Mouse (Mus musculus) spleen, adult 2 months (tissue): ENCODE measurements around the gene Slc16a10. TPM values are rescaled to one million over a fixed set of nuclear protein-coding genes. Genes with fewer than 3 reads are reported as not detected.
A peak's percentile ranks its signal among the peaks of the same experiment; 100 is the strongest.

Experiments
- DNase-seq, 2 experiments: peaks; one replicate each; pipeline versions ENCODE4 v3.0.0 to v3.0.0-alpha.2; 2012 to 2021; ENCODE audit warnings: low spot score in 2 of 2, low read depth in 1 of 2
- H3K27ac ChIP-seq: fragments of 200-500 bp; 2 replicates; pipeline ENCODE4 v1.5.1; 2012; ENCODE audit warnings: low read length, inconsistent platforms; ENCODE audit not compliant: insufficient read depth
- H3K27me3 ChIP-seq: fragments of 200-500 bp; 2 replicates; pipeline ENCODE4 v1.6.1; 2012; ENCODE audit warnings: mild to moderate bottlenecking, moderate library complexity, low read length, inconsistent platforms; ENCODE audit not compliant: control insufficient read depth, insufficient read depth
- H3K36me3 ChIP-seq: fragments of 200-500 bp; 2 replicates; pipeline ENCODE4 v1.6.1; 2012; ENCODE audit warnings: mild to moderate bottlenecking, low read length, inconsistent platforms; ENCODE audit not compliant: control insufficient read depth, insufficient read depth
- H3K4me1 ChIP-seq: fragments of 200-500 bp; 2 replicates; pipeline ENCODE4 v1.6.1; 2011; ENCODE audit warnings: inconsistent platforms; ENCODE audit not compliant: control insufficient read depth, insufficient read depth, insufficient read length
- H3K4me3 ChIP-seq: fragments of 200-500 bp; 2 replicates; pipeline ENCODE4 v1.5.1; 2011; ENCODE audit warnings: mild to moderate bottlenecking, inconsistent platforms; ENCODE audit not compliant: insufficient read depth, insufficient read length; ENCODE audit errors: extremely low read depth
- CTCF ChIP-seq: fragments of 200-500 bp; IDR thresholded peaks from 2 replicates; pipeline ENCODE4 v1.5.1; 2011; ENCODE audit warnings: mild to moderate bottlenecking, inconsistent platforms; ENCODE audit not compliant: insufficient read depth, insufficient read length, insufficient replicate concordance; ENCODE audit errors: extremely low read depth
- POLR2A ChIP-seq: fragments of 200-500 bp; IDR thresholded peaks from 2 replicates; pipeline ENCODE4 v1.6.1; 2011; ENCODE audit warnings: low read depth, low read length, inconsistent platforms
- whole genome bisulfite sequencing: fragments of 180-500 bp; shearing (Covaris S2); methylation state at CpG from one replicate; pipeline ENCODE4 v1.1.7; 2018; 5-methylcytosine and 5-hydroxymethylcytosine counted together
- polyA plus RNA-seq: library from polyadenylated mRNA; depleted of rRNA; stranded (reverse); fragments of >200 nt; gene quantifications from 2 replicates; pipeline ENCODE4 v1.2.3, GENCODE M21; 2012

Slc16a10 gene
- polyA plus RNA-seq, 1 experiment = 36.9 TPM

DNA sequence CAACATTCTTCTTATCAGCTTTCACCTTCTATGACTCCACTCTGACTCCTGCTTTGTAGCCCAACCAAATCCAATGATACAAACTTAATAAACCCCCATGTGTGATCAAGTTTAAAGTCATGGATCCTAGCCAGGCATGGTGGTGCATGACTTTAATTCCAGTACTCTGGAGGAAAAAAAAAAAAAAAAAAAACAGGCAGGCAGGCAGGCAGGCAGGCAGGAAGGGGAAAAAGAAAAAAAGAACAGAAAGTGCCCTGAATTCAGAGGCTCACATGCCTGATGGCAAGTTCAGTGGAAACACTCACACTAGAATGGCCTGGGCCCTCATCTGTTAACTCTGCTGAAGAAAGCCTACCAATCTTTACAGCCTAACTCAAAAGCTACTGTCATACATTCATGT, 12.9 kb downstream of the Slc16a10 start:
- no peak overlapping the region for H3K4me3 ChIP-seq
- DNase-seq = no peak
- no peak overlapping the region for H3K27ac ChIP-seq

DNA sequence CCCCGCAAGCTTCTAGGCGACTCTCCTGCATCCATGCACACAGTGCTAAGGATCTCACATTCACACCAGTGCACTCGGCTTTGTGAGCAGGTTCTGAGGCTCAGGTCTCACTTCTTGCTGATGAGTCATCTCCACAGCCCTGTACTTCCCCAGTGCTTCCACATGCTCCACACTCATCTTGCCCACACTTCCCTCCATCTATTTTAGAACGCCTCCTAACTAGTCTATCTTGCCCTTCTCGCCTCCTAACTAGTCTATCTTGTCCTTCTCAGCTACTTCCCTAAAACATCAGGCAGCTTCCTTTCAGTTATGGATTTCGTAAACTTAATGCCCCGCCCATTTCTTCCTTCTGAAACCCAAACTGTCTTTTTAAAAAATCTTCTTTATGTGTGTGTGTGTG, 13.6 kb downstream of the Slc16a10 start:
- Histone ChIP-seq H3K27me3 (no peaks in the 10 kb centered on the region), H3K4me3 (no peak overlapping the region), H3K4me1 (peaks cover 3% of the 10 kb centered on the region; the same call in 1 of the 2 replicates), H3K36me3 (no peaks in the 10 kb centered on the region), H3K27ac (0 out of 2 replicates have a peak overlapping the region, but pooled peaks have one; percentile 32)
- 41% methylated on average over 7 of the region's 7 CpGs for WGBS
- TF ChIP-seq CTCF (no peak), POLR2A (no peak)
- no peak for DNase-seq

More for the DNA sequence above, 12.9 kb downstream of the Slc16a10 start:
- H3K4me1 ChIP-seq = peaks cover 3% of the 10 kb centered on the region; the same call in 1 of the 2 replicates
- no peaks in the 10 kb centered on the region for H3K36me3 ChIP-seq
- TF ChIP-seq CTCF = no peak
- TF ChIP-seq POLR2A = no peak
- no peaks in the 10 kb centered on the region for H3K27me3 ChIP-seq

- Histone ChIP-seq H3K27me3 (no peaks in the 10 kb centered on the region), H3K36me3 (no peaks in the 10 kb centered on the region), H3K4me3 (no peak overlapping the region), H3K27ac (no peak overlapping the region), H3K4me1 (peaks cover 3% of the 10 kb centered on the region; the same call in 1 of the 2 replicates)
- TF ChIP-seq CTCF = no peak
- TF ChIP-seq POLR2A = no peak
- 64% methylated on average over 9 of the region's 9 CpGs for WGBS
- DNase-seq = no peak
Measured at GRCm38 (mm10) chr10:40125200-40125599, 16.9 kb downstream of the Slc16a10 start.

DNA sequence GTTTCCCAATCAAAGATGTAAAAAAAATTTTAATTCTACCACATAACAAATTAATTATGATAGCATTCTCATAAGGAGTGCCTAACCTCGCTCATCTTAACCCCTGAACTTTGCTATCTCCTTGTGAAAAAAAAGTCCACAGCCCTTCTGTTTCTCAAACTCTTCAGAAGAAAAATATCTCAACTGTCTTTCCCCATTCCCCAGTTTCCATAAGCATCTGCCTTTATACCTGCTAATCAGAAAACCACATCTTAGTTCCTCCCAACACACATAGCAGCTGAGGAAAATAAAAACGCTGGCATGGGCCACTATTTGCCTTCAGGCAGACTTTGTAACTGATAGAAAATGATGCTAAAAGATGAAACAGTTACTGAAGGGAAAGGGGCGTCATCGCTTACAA, 17.5 kb downstream of the Slc16a10 start:
- no peaks in the 10 kb centered on the region for H3K36me3 ChIP-seq
- no peak overlapping the region for H3K27ac ChIP-seq
- 67% methylated on average over 4 of the region's 4 CpGs for WGBS
- no peak overlapping the region for H3K4me3 ChIP-seq
- TF ChIP-seq CTCF (no peak), POLR2A (no peak)
- H3K4me1 ChIP-seq = peaks cover 3% of the 10 kb centered on the region; the same call in 1 of the 2 replicates
- no peaks in the 10 kb centered on the region for H3K27me3 ChIP-seq
- no peak for DNase-seq

- no peak for DNase-seq
- Histone ChIP-seq H3K4me1 (peaks cover 3% of the 10 kb centered on the region; the same call in 1 of the 2 replicates), H3K4me3 (no peak overlapping the region), H3K36me3 (no peaks in the 10 kb centered on the region), H3K27ac (no peak overlapping the region), H3K27me3 (no peaks in the 10 kb centered on the region)
- 95% methylated on average over 2 of the region's 2 CpGs for WGBS
- TF ChIP-seq POLR2A (no peak), CTCF (no peak)
Measured at GRCm38 (mm10) chr10:40124096-40124495, 18.0 kb downstream of the Slc16a10 start.

- no peaks in the 10 kb centered on the region for H3K27me3 ChIP-seq
- DNase-seq = no peak
- no peak overlapping the region for H3K27ac ChIP-seq
- TF ChIP-seq POLR2A (no peak), CTCF (no peak)
- H3K4me3 ChIP-seq = no peak overlapping the region
- WGBS = 72% methylated on average over 3 of the region's 3 CpGs
- no peaks in the 10 kb centered on the region for H3K36me3 ChIP-seq
- no peaks in the 10 kb centered on the region for H3K4me1 ChIP-seq
Measured at GRCm38 (mm10) chr10:40119466-40119865, 22.6 kb downstream of the Slc16a10 start.

DNA sequence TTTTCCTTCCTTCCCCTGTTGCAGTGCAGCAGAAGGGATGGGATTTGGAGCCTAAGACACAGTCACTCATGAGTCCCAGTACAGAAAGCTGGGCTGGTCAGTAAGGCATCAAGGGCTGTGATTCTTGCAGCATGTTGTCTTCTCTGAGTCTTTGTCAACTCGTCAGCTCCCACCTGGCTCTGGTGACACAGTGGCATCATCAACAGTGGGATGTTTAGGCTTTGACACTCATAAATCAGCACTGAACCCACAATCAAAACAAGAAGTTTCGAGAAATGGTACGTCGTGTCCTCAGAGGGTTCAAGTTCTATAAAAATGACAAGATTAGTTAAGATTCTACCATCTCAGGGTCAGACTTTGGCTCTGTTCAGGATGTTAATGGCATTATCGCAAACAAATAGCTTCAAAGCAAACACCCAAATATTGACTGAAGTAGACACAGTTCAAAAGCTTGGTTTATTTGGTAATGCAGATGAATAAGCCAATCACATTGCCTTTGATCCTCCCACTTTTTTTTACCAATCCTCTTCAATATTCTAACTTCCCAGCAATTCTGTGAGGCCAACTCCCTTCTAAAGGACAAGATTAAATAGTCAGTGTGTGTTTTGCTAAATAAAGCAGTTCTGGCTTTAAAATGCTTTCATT, 23.2 kb downstream of the Slc16a10 start:
- H3K36me3 ChIP-seq = no peaks in the 10 kb centered on the region
- no peak for DNase-seq
- WGBS = 97% methylated on average over 5 of the region's 5 CpGs
- H3K27me3 ChIP-seq = no peaks in the 10 kb centered on the region
- H3K4me1 ChIP-seq = no peaks in the 10 kb centered on the region
- H3K27ac ChIP-seq = no peak overlapping the region
- no peak overlapping the region for H3K4me3 ChIP-seq
- TF ChIP-seq CTCF (no peak), POLR2A (no peak)
